Mouse (Mus musculus) erythroblast, embryonic 14.5 days (primary cell): Measurements from ENCODE around the gene Slc25a22.

Experiments
- GATA1 ChIP-seq: IDR thresholded peaks from 2 replicates; pipeline ENCODE4 v1.6.1; 2012; ENCODE audit warnings: low read length, inconsistent platforms, mixed read lengths
- TAL1 ChIP-seq: IDR thresholded peaks from 3 replicates; pipeline ENCODE4 v1.6.1; 2012; ENCODE audit warnings: low read length, inconsistent platforms, mixed read lengths

- TF ChIP-seq TAL1 (no peak), GATA1 (no peak)
Measured at GRCm38 (mm10) chr7:141405466-141405865, 32.2 kb downstream of the Slc25a22 start.
